Mouse (Mus musculus) forebrain, embryonic 11.5 days (tissue): ENCODE measurements at regions not wholly inside any gene's neighbourhood (a gene's known extent, or its start where the extent isn't known, plus 50 kb on each side); places are given as distances from the start of the nearest gene placed in this dataset.

Experiments
- ATAC-seq: fragments of 200-750 bp; cut with Nextera tagmentation; replicated peaks from 2 replicates; pipeline ENCODE4 v1.8.0; 2017; ENCODE audit warnings: moderate TSS enrichment; ENCODE audit not compliant: low FRiP score
- DNase-seq: peaks from one replicate; pipeline ENCODE4 v3.0.0-alpha.2; 2017; ENCODE audit warnings: low spot score
- H3K27ac ChIP-seq: fragments of 300-500 bp; sonication (generic); 2 replicates; pipeline ENCODE4 v1.5.1; 2014; ENCODE audit warnings: low read depth, low read length
- H3K27me3 ChIP-seq: fragments of 300-500 bp; sonication (generic); 2 replicates; pipeline ENCODE4 v1.6.1; 2014; ENCODE audit warnings: mild to moderate bottlenecking, low read length, mixed read lengths; ENCODE audit not compliant: control insufficient read depth, insufficient read depth
- H3K36me3 ChIP-seq: fragments of 300-500 bp; sonication (generic); 2 replicates; pipeline ENCODE4 v1.6.1; 2014; ENCODE audit warnings: mild to moderate bottlenecking, low read length, moderate library complexity, mixed read lengths; ENCODE audit not compliant: control insufficient read depth, insufficient read depth
- H3K4me1 ChIP-seq: fragments of 300-500 bp; sonication (generic); replicated peaks from 2 replicates; pipeline ENCODE4 v1.6.1; 2014; ENCODE audit warnings: low read length, mixed read lengths; ENCODE audit not compliant: control insufficient read depth, insufficient read depth
- H3K4me2 ChIP-seq: fragments of 300-500 bp; sonication (generic); 2 replicates; pipeline ENCODE4 v1.6.1; 2014; ENCODE audit warnings: low read depth, mild to moderate bottlenecking, low read length, moderate library complexity, mixed read lengths; ENCODE audit not compliant: severe bottlenecking
- H3K4me3 ChIP-seq: fragments of 300-500 bp; sonication (generic); 2 replicates; pipeline ENCODE4 v1.5.1; 2014; ENCODE audit warnings: low read depth, low read length
- H3K9ac ChIP-seq: fragments of 300-500 bp; sonication (generic); 2 replicates; pipeline ENCODE4 v1.6.1; 2014; ENCODE audit warnings: low read length
- H3K9me3 ChIP-seq: fragments of 300-500 bp; sonication (generic); 2 replicates; pipeline ENCODE4 v1.6.1; 2016; ENCODE audit warnings: low read length, mixed read lengths; ENCODE audit not compliant: control insufficient read depth
- WGBS: fragments of 180-500 bp; shearing (Covaris S2); extraction: QIAGEN DNeasy Blood & Tissue Kit; methylation state at CpG from one replicate; pipeline ENCODE4 v1.1.7; 2014; 5-methylcytosine and 5-hydroxymethylcytosine counted together

GRCm38 (mm10) chr8:126081279-126081678 lies 86.3 kb downstream of the Kcnk1 start:
- Histone ChIP-seq H3K9me3 (no peaks in the 10 kb centered on the region), H3K36me3 (no peaks in the 10 kb centered on the region), H3K27me3 (no peaks in the 10 kb centered on the region), H3K9ac (no peak overlapping the region), H3K4me2 (no peak overlapping the region), H3K4me3 (no peak overlapping the region), H3K4me1 (no peaks in the 10 kb centered on the region), H3K27ac (no peak overlapping the region)
- no peak for ATAC-seq
- no peak for DNase-seq

DNA sequence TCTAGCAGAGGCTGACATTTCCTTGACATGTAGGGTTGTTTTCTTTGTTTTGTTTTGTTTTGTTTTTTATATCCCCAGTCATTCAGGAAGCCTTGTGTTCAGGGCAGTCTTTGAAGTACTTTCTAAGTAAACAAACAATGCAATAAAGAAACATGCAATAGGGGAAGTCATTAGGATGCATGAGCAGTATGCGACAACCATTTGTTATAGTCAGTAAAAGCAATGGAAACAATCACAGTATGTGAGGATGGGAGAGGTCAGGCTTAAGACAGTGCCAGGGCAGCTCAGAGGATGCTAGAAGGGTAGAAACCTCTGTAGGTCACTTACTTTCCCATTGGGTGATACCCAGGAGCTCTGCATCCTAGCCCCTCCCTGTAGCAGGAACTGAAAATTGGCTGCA lies 87.9 kb downstream of the Kcnk1 start:
- Histone ChIP-seq H3K27ac (no peak overlapping the region), H3K4me3 (no peak overlapping the region), H3K4me2 (no peak overlapping the region), H3K9me3 (no peaks in the 10 kb centered on the region), H3K36me3 (no peaks in the 10 kb centered on the region), H3K9ac (no peak overlapping the region), H3K27me3 (no peaks in the 10 kb centered on the region), H3K4me1 (no peaks in the 10 kb centered on the region)
- no peak for DNase-seq
- no peak for ATAC-seq
- 82% methylated on average over 1 of the region's 1 CpGs for WGBS

DNA sequence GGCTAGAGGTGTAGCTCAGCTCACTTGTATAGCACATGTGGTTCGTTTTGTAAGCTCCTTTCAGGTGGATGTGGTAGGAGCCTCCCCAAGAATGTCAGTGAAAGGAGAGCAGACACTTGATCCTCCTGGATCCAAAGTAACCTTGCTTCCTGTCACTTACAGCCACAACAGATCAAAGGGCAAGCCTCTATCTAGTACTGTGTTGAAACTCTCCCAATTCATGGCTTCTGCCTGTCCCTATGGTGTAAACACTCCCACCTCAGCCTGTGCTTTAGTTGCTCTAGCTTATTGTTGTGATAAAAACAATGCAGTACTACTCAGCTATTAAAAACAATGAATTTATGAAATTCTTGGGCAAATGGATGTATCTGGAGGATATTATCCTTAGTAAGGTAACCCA lies 95.8 kb downstream of the Kcnk1 start:
- DNase-seq, result no peak
- no peaks in the 10 kb centered on the region for H3K9me3 ChIP-seq
- 69% methylated on average over 1 of the region's 1 CpGs for WGBS
- no peak overlapping the region for H3K4me3 ChIP-seq
- no peaks in the 10 kb centered on the region for H3K36me3 ChIP-seq
- no peaks in the 10 kb centered on the region for H3K4me1 ChIP-seq
- no peak overlapping the region for H3K27ac ChIP-seq
- no peak for ATAC-seq
- no peak overlapping the region for H3K4me2 ChIP-seq
- no peaks in the 10 kb centered on the region for H3K27me3 ChIP-seq
- H3K9ac ChIP-seq, result no peak overlapping the region

- Histone ChIP-seq H3K9ac (no peak overlapping the region), H3K9me3 (no peaks in the 10 kb centered on the region), H3K36me3 (no peaks in the 10 kb centered on the region), H3K27ac (no peak overlapping the region), H3K4me2 (no peak overlapping the region), H3K4me1 (no peaks in the 10 kb centered on the region), H3K27me3 (no peaks in the 10 kb centered on the region), H3K4me3 (no peak overlapping the region)
- DNase-seq (no peak), ATAC-seq (no peak)
- 82% methylated on average over 2 of the region's 2 CpGs for WGBS
Observed at GRCm38 (mm10) chr8:126094005-126094404, 99.0 kb downstream of the Kcnk1 start.

- WGBS, result 80% methylated on average over 6 of the region's 6 CpGs
Observed at GRCm38 (mm10) chr8:126096056-126096455, 101.1 kb downstream of the Kcnk1 start.

GRCm38 (mm10) chr8:126096636-126097170 lies 101.7 kb downstream of the Kcnk1 start:
- no peak overlapping the region for H3K4me2 ChIP-seq
- DNase-seq (no peak), ATAC-seq (no peak)
- no peak overlapping the region for H3K4me3 ChIP-seq
- H3K9me3 ChIP-seq, result no peaks in the 10 kb centered on the region
- no peak overlapping the region for H3K9ac ChIP-seq
- H3K27me3 ChIP-seq, result no peaks in the 10 kb centered on the region
- no peak overlapping the region for H3K27ac ChIP-seq
- WGBS, result 74% methylated on average over 9 of the region's 9 CpGs
- H3K4me1 ChIP-seq, result no peaks in the 10 kb centered on the region
- H3K36me3 ChIP-seq, result no peaks in the 10 kb centered on the region

More at GRCm38 (mm10) chr8:126096056-126096455, 101.1 kb downstream of the Kcnk1 start:
- no peaks in the 10 kb centered on the region for H3K9me3 ChIP-seq
- no peak overlapping the region for H3K4me3 ChIP-seq
- no peak overlapping the region for H3K9ac ChIP-seq
- no peaks in the 10 kb centered on the region for H3K36me3 ChIP-seq
- DNase-seq (no peak), ATAC-seq (no peak)
- H3K4me1 ChIP-seq, result no peaks in the 10 kb centered on the region
- no peak overlapping the region for H3K4me2 ChIP-seq
- no peak overlapping the region for H3K27ac ChIP-seq
- H3K27me3 ChIP-seq, result no peaks in the 10 kb centered on the region

- H3K4me1 ChIP-seq, result no peaks in the 10 kb centered on the region
- H3K9me3 ChIP-seq, result no peaks in the 10 kb centered on the region
- no peaks in the 10 kb centered on the region for H3K27me3 ChIP-seq
- H3K9ac ChIP-seq, result no peak overlapping the region
- no peak overlapping the region for H3K27ac ChIP-seq
- DNase-seq (no peak), ATAC-seq (no peak)
- H3K36me3 ChIP-seq, result no peaks in the 10 kb centered on the region
- H3K4me3 ChIP-seq, result no peak overlapping the region
- 91% methylated on average over 6 of the region's 6 CpGs for WGBS
- H3K4me2 ChIP-seq, result no peak overlapping the region
Observed at GRCm38 (mm10) chr8:126098886-126099285, 103.9 kb downstream of the Kcnk1 start.

DNA sequence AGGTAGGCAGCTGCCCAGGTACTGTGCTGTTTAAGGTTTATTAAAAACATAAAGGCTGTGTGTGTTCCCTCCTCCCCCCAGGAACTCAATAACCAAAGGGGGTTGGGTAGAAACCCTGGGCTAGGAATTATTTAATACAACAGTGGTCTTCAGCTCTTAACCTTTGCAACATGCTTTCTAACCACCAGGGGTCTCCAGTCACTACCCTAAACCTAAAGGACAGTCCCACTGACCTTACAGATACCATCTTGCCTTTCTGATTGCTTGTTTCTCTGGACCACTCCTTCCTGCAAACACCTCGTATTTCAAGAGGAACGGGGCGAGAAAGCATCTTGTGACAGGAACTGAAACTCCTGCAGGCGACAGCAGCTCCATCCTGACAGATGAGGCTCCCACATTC lies 104.9 kb downstream of the Kcnk1 start:
- H3K27ac ChIP-seq, result no peak overlapping the region
- no peaks in the 10 kb centered on the region for H3K36me3 ChIP-seq
- 80% methylated on average over 4 of the region's 4 CpGs for WGBS
- H3K27me3 ChIP-seq, result no peaks in the 10 kb centered on the region
- no peak overlapping the region for H3K9ac ChIP-seq
- no peak for ATAC-seq
- DNase-seq, result no peak
- H3K9me3 ChIP-seq, result no peaks in the 10 kb centered on the region
- no peak overlapping the region for H3K4me3 ChIP-seq
- no peaks in the 10 kb centered on the region for H3K4me1 ChIP-seq
- no peak overlapping the region for H3K4me2 ChIP-seq

DNA sequence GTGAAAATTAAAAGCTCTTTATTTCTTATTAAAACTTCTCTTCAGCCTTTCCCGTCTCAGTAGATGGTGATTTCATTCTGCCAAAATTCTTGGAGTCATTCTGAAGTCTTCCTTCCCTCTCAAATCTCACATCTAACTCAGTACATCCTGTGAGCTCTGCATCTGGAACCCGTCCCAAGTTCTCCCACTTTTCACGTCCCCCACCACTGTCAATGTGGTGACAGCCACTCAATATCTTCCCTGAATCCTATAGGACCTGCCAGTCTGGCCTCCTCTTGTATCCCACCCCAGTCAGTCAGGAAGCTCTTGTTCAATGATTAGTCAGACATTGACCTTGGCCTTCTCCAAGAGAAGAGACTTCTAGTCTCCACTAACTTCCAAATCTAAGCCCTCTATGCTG lies 110.1 kb downstream of the Kcnk1 start:
- no peak overlapping the region for H3K27ac ChIP-seq
- 84% methylated on average over 3 of the region's 3 CpGs for WGBS
- no peak overlapping the region for H3K4me3 ChIP-seq

More for the DNA sequence above, 110.1 kb downstream of the Kcnk1 start:
- ATAC-seq (no peak), DNase-seq (no peak)
- Histone ChIP-seq H3K36me3 (no peaks in the 10 kb centered on the region), H3K9ac (no peak overlapping the region), H3K27me3 (no peaks in the 10 kb centered on the region), H3K4me1 (no peaks in the 10 kb centered on the region), H3K4me2 (no peak overlapping the region), H3K9me3 (no peaks in the 10 kb centered on the region)
